Mouse (Mus musculus) spleen, adult 18-20 months (tissue): ENCODE results near the gene Rtf1.

ENCODE experiments used
- DNase-seq, 2 experiments: peaks; one replicate each; pipeline ENCODE4 v3.0.0; 2022; ENCODE audit warnings: mixed read lengths in 2 of 2

Rtf1 gene

GRCm38 (mm10) chr2:119737124-119737523 is 62.3 kb downstream of the Rtf1 start:
- no peak for DNase-seq

- no peak for DNase-seq
These were observed 65.7 kb downstream of the Rtf1 start for GRCm38 (mm10) chr2:119740567-119740966.

- DNase-seq, result peak; percentile 56 to 69
These were observed 66.9 kb downstream of the Rtf1 start, which contains the start of gene Itpka for GRCm38 (mm10) chr2:119741581-119742411. Itpka (plus strand) TSS chr2:119742337.

DNA sequence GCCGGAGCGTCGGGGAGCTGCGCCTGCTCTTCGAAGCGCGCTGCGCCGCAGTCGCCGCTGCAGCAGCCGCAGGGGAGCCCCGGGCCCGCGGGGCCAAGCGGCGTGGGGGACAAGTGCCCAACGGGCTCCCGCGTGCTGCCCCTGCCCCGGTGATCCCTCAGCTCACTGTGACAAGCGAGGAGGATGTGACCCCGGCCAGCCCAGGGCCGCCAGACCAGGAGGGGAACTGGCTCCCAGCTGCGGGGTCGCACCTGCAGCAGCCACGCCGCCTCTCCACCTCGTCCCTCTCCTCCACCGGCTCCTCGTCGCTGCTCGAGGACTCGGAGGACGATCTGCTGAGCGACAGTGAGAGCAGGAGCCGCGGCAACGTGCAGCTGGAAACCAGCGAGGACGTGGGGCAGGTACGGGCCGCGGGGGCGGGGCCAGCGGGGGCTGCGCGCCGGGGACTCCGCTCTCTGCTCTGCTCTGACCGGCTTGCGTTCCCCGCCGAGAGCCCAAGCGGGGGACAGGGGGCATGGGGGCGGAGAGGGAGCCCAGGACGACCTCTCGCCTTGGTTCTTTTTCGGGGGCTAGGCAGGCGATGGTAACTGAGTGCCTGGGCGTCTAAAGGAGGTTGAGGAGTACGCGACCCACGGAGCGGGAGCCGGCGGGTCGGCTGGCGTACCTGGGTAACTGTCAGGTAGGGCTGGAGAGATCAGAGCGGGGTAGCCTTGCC is 67.8 kb downstream of the Rtf1 start:
- DNase-seq, result peak; percentile 35 to 64

DNA sequence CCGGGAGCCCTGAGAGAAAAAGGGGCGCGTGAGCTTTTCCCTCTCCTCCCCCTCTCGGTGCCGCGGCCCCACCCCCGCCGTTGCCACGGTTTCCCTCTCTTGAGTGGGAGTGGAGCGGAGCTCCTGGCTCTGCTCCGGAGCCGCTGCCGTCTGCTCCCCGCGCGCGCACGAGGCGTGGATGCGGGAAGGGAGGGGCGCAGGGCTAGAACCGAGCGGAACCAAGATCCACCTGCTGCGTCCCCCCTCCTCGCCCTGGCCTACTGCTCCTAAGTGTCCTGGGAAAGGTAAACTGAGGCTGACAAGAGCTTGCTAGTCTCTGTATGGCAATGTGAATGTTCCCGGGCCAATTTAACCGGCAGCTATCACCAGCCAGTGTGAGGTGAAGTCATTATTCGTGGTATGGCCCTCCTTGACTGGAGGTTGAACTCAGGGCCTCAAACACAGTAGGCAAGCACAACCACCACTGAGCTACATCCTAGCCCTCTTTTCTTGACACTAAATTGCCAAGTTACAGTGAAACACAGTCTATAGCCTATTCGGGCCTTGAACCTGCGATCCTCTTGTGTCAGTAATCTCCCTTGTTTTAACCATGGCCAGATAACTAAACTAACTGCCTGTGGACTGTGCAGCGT is 68.4 kb downstream of the Rtf1 start:
- DNase-seq, result no peak

DNA sequence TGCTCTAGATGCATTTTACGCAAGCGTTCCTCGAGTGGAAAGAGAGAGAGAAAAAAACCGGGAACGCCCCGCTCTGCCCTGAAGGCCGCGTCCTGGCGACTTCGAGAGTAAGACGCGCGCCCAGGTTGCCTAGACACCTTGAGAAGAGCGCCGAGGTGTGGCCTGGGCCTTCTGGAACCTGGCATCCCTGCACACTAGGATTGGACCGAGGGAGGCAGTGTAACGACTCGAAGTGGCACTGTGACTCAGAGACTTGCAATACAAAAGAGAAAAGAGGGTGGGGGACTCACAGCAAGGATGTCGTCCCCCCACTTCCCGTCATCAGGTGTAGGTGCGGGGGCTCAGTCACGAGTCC is 68.9 kb downstream of the Rtf1 start:
- DNase-seq, result no peak

DNA sequence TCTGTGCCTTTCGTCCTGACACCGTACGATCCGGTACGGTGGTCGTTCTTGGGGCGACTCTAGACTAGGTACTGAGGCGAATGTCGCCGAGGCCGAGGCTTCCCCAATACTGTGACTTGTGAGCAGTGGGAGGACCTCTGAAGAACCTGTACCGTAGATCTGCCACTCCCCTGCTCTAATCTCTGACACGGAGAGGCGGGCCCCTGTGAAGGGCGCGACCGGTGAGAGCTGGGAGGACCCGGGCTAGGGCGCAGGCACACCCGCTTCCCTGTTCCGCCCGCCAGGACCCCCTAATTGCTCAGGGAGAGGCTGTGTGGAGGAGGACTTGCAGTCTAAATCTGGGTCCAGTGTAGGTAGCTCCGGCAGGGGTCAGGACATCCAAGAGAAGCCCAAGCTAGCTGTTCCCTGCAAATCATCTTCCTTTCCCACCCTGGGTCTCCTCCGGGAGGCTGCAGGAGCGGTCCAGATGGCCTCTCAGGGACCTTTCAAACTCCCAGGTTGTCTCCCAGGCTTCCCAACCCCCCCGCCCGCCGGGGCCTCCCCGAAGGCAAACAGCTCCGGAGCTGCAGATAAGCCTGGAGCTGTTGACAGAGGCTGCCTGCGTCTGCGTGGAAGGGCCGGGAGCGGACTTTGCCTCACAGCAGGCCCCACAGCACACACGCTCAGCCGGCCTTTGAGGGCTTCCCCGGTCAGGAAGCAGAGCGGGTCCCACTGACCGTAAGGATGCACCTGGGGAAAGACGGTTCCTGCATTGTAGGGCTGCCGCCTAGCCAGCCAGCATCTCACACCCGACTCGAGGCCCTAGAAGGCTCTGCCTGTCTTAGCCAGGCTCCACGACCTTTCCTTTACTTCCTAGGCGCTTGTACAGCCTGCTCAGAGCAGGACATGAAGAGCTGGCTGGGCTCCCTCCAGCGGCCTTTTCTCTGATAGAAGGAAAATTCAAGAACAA is 69.6 kb downstream of the Rtf1 start:
- no peak for DNase-seq

DNA sequence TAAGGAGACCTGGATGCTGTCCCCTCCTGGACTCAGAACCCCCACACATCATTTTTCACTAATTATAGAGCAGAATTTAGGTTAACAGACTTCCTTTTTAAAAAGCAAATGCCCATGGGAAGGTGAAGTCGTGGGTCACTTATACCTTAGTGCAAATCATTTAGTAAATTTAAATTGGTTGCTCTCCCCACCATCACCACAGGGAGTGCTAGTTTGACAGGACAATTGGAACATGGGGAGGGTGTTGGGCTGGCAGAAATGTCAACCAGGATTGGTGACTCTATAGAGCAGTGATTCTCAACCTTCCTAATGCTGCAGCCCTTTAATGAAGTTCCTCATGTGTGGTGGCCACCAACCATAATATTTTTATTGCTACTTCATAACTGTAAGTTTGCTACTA is 70.4 kb downstream of the Rtf1 start:
- peak in 1 of 2 experiments; percentile 27 for DNase-seq

DNA sequence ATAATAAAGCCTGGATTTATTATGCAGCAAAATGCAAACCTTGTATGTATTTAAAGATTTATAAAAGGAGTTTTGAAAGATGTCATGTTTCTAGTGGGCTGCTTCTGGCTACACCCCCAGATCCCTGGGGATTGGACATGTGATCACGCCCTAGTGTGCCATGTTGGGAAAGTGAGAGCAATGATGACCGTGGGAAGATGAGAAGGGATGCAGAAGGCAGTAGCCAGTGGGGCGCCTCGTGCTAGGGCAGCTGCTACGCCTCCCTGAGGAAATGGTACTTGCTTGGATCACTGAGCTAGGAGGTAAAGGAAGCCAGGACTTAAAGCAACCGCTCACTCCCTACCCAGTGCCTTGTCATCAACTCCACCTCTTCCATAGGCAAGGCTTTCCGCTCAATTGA is 72.7 kb downstream of the Rtf1 start:
- no peak for DNase-seq

DNA sequence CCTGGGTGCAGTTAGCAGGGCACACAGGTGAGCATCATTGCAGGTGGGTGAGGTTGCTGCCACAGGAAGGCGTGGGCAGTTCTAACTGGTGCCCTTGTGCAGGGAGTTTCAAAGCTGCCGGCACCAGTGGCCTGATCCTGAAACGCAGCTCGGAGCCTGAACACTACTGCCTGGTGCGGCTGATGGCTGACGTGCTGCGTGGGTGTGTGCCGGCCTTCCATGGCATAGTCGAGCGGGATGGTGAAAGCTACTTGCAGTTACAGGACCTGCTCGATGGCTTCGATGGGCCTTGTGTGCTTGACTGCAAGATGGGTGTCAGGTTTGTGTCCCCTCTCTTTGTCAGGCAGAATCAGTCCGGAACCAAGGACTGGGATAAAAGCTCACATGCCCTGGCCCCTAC is 74.4 kb downstream of the Rtf1 start:
- no peak for DNase-seq

DNA sequence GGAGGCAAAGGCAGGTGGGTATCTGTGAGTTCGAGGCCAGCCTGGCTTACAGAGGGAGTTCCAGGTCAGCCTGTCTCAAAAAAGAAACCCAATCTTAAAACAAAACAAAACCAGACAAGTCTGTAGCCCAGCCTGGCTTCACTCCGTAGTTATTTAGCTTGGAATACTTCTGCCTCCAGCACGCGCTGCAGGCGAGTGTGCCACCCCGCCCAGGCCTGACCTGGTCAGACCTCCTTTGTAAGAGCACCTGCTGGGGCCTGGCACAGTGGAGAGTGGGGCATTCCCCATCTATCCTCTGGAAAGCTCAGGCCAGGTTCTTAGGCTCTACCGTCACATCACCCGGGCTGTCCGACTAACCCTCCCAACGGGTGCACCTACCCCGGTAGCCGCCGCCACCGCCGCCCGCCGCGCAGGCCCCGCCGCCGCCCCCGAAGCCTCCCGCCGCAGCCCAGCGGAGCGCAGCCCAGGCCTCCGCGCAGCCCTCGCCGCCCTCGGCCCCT is 82.8 kb downstream of the Rtf1 start:
- DNase-seq, result no peak

DNA sequence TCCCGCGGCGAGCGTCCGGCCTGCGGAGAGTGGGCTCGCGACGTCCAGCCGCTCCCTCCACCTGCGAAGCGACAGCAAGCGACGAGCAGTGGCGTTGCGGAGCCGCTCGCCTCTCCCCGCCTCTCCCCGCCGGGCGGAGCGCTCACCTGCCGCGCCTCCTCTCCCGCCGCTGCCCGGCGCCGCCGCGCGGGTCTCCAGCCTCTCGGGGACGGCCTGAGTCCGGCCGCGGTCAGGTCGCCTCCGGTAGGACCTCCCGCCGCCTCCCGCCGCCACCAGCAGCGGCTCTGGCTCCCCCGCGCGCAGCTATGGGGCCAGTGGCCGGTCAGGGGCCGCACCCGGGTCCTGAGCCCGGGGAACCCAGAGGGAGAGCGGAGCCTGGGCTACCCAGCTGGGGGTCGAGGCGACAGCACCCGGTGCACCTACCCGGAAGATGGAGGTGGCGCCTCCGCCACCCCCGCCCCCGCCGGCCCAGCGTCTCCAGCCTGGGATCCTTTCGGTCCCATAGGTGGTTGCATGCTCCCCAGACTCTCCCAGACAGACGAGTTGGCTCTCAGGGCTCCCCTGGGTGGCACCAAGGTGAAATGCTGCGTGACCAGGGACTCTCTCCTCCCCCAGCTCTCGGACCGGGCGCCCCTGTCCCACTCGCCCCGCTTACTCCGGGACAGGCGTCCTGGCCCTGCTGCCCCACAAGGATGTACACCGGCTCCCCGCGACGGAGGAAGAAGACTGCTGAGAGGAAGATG is 83.4 kb downstream of the Rtf1 start:
- peak; percentile 34 to 53 for DNase-seq

GRCm38 (mm10) chr2:119758844-119759835 is 84.3 kb downstream of the Rtf1 start:
- DNase-seq, result peak; percentile 54 to 58

DNA sequence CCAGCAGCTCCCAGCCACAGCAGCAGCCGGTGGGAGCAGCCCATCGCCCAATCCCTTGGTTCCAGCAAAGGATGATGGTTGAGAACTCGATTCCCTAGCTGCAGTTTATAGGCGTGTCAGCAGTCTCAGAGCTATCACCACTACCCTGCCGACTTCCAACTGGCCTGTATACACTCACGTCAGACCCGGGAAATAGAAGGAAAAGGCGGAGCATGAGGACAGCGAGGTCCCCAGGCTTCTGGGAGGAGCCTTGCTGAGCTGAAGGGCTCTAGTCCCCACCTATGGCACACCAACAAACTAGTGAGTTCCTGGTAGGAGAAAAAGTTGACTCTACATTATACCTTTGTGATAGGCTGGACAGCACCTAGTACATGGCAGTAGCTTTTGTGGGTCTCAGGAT is 85.4 kb downstream of the Rtf1 start, which contains the start of gene Ltk:
TSS of gene Ltk (minus strand) at position 181 of the 400 bp plus-strand sequence.
- DNase-seq, result no peak

GRCm38 (mm10) chr2:119762276-119762675 is 87.4 kb downstream of the Rtf1 start:
- DNase-seq, result no peak

DNA sequence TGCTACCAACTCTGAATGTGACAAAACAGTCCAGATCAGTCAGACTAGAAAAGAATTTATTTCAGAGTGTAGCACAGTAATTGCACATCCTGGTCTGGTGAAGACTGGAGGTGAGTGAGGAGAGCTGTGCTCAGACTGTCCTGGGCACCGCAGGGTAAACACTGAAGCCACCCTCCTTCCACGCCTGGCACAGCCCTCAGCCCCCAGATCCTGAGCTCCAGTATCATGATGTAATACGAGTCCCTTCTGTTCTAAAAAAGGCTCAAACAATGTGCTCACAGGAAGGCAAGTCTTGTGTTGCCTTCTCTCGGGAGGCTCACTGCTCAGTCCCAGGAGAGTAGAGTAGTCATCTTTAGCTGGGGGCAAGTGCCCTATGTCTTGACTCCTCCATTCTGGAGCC is 89.1 kb downstream of the Rtf1 start:
- no peak for DNase-seq

- DNase-seq, result no peak
These were observed 92.4 kb downstream of the Rtf1 start for GRCm38 (mm10) chr2:119767246-119767645.
